Comparison of ENCODE assay signal across 32 mouse cellular contexts in genomic region chr5:114004573-114004972, GRCm38 (mm10). TPM values are rescaled to one million over a fixed set of nuclear protein-coding genes. Genes with fewer than 3 reads are reported as not detected.
A peak's percentile ranks its signal among the peaks of the same experiment; 100 is the strongest.
DNase-seq lines count a peak whose midpoint lies in the region; ATAC-seq and TF ChIP-seq lines count a peak whose summit lies in the region.
"Had no signal": no experiment of that assay in that cellular context is flagged by ENCODE, and none has a peak within 500 bp of the region (broad histone marks: within the 10 kb centered on the region; RNA-seq: fewer than 3 reads in every experiment).

No protein-coding gene starts in this region.

- H3K4me2 ChIP-seq in neural tube, embryonic 13.5 days = no peak overlapping the region
- H3K4me2 ChIP-seq: heart, embryonic 15.5 days; lung, embryonic 14.5 days; midbrain, embryonic 15.5 days; neural tube, embryonic 12.5 days had no signal

- no peak overlapping the region for H3K27ac ChIP-seq in neural tube, embryonic 13.5 days (replicated peaks)
- H3K27ac ChIP-seq: heart, embryonic 15.5 days; liver, embryonic 14.5 days; midbrain, embryonic 10.5 days; midbrain, embryonic 15.5 days; neural tube, embryonic 12.5 days had no signal

- no peak for DNase-seq in neural tube, embryonic 10.5 days (ENCODE audit: extremely low spot score, low spot score)
- DNase-seq in kidney, adult 9 months = peak; percentile 81
- peak; percentile 71 to 83 for DNase-seq in kidney, postnatal 25 days
- DNase-seq in layer of hippocampus, postnatal 36 days = no peak
- DNase-seq in spleen, postnatal 36 days (ENCODE audit: low spot score in 2 of 2) = no peak
- no peak for DNase-seq in lung, adult 2 months
- DNase-seq: adrenal gland, postnatal 25 days; cerebellum, adult 11-12 months; cerebellum, postnatal 10 days; gastrocnemius, postnatal 10 days; liver; lung, embryonic 14.5 days; lung, postnatal 14 days; right cerebral cortex, postnatal 14 days; thymus, postnatal 14 days had no signal

- peaks cover 10% of the 10 kb centered on the region for H3K4me1 ChIP-seq in neural tube, embryonic 13.5 days (replicated peaks)
- peaks cover 2% of the 10 kb centered on the region; the same call in 1 of the 2 replicates for H3K4me1 ChIP-seq in lung, adult 2 months (ENCODE audit: control insufficient read depth, insufficient read depth, low read length)
- H3K4me1 ChIP-seq: heart, embryonic 15.5 days; midbrain, embryonic 15.5 days; neural tube, embryonic 12.5 days had no signal

- no peak overlapping the region for H3K9ac ChIP-seq in neural tube, embryonic 13.5 days
- H3K9ac ChIP-seq: heart, embryonic 15.5 days; liver, embryonic 14.5 days; lung, embryonic 14.5 days; midbrain, embryonic 15.5 days; neural tube, embryonic 12.5 days had no signal

- peak; percentile 32; the same call in 1 of the 2 replicates for ATAC-seq in neural tube, embryonic 13.5 days (ENCODE audit: low read depth)
- ATAC-seq: CD4-positive, CD25-positive, alpha-beta regulatory T cell, adult 4 months; hindbrain, embryonic 16.5 days; midbrain, embryonic 15.5 days had no signal

- no peaks in the 10 kb centered on the region for H3K36me3 ChIP-seq in neural tube, embryonic 13.5 days
- H3K36me3 ChIP-seq: heart, embryonic 15.5 days; midbrain, embryonic 10.5 days; midbrain, embryonic 15.5 days; neural tube, embryonic 12.5 days had no signal

- no peaks in the 10 kb centered on the region for H3K27me3 ChIP-seq in neural tube, embryonic 13.5 days
- H3K27me3 ChIP-seq: heart, embryonic 15.5 days; midbrain, embryonic 15.5 days; neural tube, embryonic 12.5 days had no signal

- TF ChIP-seq POLR2A in lung, adult 2 months (IDR thresholded peaks at IDR 0.05; ENCODE audit: borderline replicate concordance, extremely low read depth, low read depth, low read length) = no peak

- H3K4me3 ChIP-seq in neural tube, embryonic 13.5 days = no peak overlapping the region
- no peak overlapping the region for H3K4me3 ChIP-seq in lung, adult 2 months (replicated peaks; ENCODE audit: extremely low read depth, low read depth, low read length)
- H3K4me3 ChIP-seq: erythroblast, embryonic 14.5 days; heart, embryonic 15.5 days; midbrain, embryonic 10.5 days; midbrain, embryonic 15.5 days; neural tube, embryonic 12.5 days had no signal

- WGBS in neural tube, embryonic 13.5 days = 38% methylated on average over 11 of the region's 11 CpGs
- 75% methylated on average over 11 of the region's 11 CpGs for WGBS in lung, adult 2 months

- no peaks in the 10 kb centered on the region for H3K9me3 ChIP-seq in neural tube, embryonic 13.5 days
- H3K9me3 ChIP-seq: heart, embryonic 15.5 days; midbrain, embryonic 10.5 days; midbrain, embryonic 15.5 days; neural tube, embryonic 12.5 days had no signal

- TF ChIP-seq CTCF in lung, adult 2 months (IDR thresholded peaks at IDR 0.05; ENCODE audit: insufficient read depth, low read length) = no peak

RNA-seq across cellular contexts. Expression of gene Dao, which starts 1.1 kb away (rescaled TPM):
- not detected in 2 replicates for polyA plus RNA-seq in neural tube, embryonic 13.5 days (2015; fragmentation: Nextera tagmentation; extraction: Ambion mirVana)
- under 1 TPM; 0.22 to 0.28 TPM for total RNA-seq in layer of hippocampus, postnatal 36 days (2021)
- polyA plus RNA-seq in lung, adult 2 months (2012; rRNA removed) = 0.05 and 0.17 TPM in 2 replicates
- total RNA-seq: adrenal gland, postnatal 25 days; gastrocnemius, postnatal 10 days; heart, postnatal 25 days; left cerebral cortex, postnatal 10 days; megakaryocyte progenitor cell, adult 5-6 weeks had no signal
- polyA plus RNA-seq: cortical plate, adult 2 months; embryonic facial prominence, embryonic 14.5 days; erythroblast, embryonic 14.5 days; forebrain, embryonic 11.5 days; heart, embryonic 15.5 days; hindbrain, embryonic 11.5 days; hindbrain, embryonic 16.5 days; limb, embryonic 11.5 days; liver, embryonic 14.5 days; lung, embryonic 14.5 days; midbrain, embryonic 10.5 days; midbrain, embryonic 15.5 days; neural tube, embryonic 12.5 days had no signal

RNA-seq across cellular contexts. Expression of gene Ssh1, which starts 10.9 kb away (rescaled TPM):
- polyA plus RNA-seq in neural tube, embryonic 13.5 days (2015; fragmentation: Nextera tagmentation; extraction: Ambion mirVana) = 12.9 and 16.8 TPM in 2 replicates
- 10 to 100 TPM; 27.9 to 30.9 TPM for total RNA-seq in layer of hippocampus, postnatal 36 days (2021)
- 22.1 and 27.3 TPM in 2 replicates for polyA plus RNA-seq in lung, adult 2 months (2012; rRNA removed)

Comparison
In these comparisons a context has a peak if more than half of its experiments do, and no peak if none do; other contexts are left out.
1. DNase-seq: peak in kidney, adult 9 months (single experiment) and kidney, postnatal 25 days (2 of 2); none in neural tube, embryonic 10.5 days (single experiment), layer of hippocampus, postnatal 36 days (0 of 2), spleen, postnatal 36 days (0 of 2) and lung, adult 2 months (single experiment).